ENCODE assay signal across 8 mouse cellular contexts in genomic region chr8:109704565-109705319, GRCm38 (mm10). TPM values are rescaled to one million over a fixed set of nuclear protein-coding genes. Genes with fewer than 3 reads are reported as not detected.
DNase-seq lines count a peak whose midpoint lies in the region; ATAC-seq and TF ChIP-seq lines count a peak whose summit lies in the region.

No protein-coding gene starts in this region.

- no peaks in the 10 kb centered on the region for H3K9me3 ChIP-seq in kidney, embryonic 16.5 days (ENCODE audit: low read length)
- no peaks in the 10 kb centered on the region for H3K9me3 ChIP-seq in hindbrain, embryonic 10.5 days
- H3K9me3 ChIP-seq in lung, embryonic 15.5 days = no peaks in the 10 kb centered on the region

- TF ChIP-seq CTCF in olfactory bulb, adult 2 months (IDR thresholded peaks at IDR 0.05; ENCODE audit: insufficient read depth, low read depth, low read length) = no peak

- no peak for TF ChIP-seq POLR2A in olfactory bulb, adult 2 months (IDR thresholded peaks at IDR 0.05; ENCODE audit: insufficient read depth, low read depth, low read length)

- peak overlapping the region; percentile 100 for H3K9ac ChIP-seq in kidney, embryonic 16.5 days (replicated peaks; ENCODE audit: low read length)
- peak overlapping the region; percentile 29; the same call in 1 of the 2 replicates for H3K9ac ChIP-seq in lung, embryonic 15.5 days

- peaks cover 18% of the 10 kb centered on the region for H3K36me3 ChIP-seq in kidney, embryonic 16.5 days (ENCODE audit: insufficient read depth, low read length)
- peaks cover 26% of the 10 kb centered on the region for H3K36me3 ChIP-seq in hindbrain, embryonic 10.5 days
- H3K36me3 ChIP-seq in lung, embryonic 15.5 days = peaks cover 21% of the 10 kb centered on the region

- WGBS in kidney, embryonic 16.5 days = 8% methylated on average over 24 of the region's 24 CpGs
- WGBS in hindbrain, embryonic 10.5 days = 13% methylated on average over 24 of the region's 24 CpGs
- WGBS in lung, embryonic 15.5 days = 7% methylated on average over 24 of the region's 24 CpGs
- 15% methylated on average over 24 of the region's 24 CpGs for WGBS in olfactory bulb, adult 2 months

- H3K4me1 ChIP-seq in kidney, embryonic 16.5 days (ENCODE audit: insufficient read depth, low read length) = peaks cover 27% of the 10 kb centered on the region
- no peaks in the 10 kb centered on the region for H3K4me1 ChIP-seq in brown adipose tissue, adult 24 weeks (ENCODE audit: control insufficient read depth, insufficient read depth, insufficient read length, low read length)
- peaks cover 34% of the 10 kb centered on the region for H3K4me1 ChIP-seq in hindbrain, embryonic 10.5 days (replicated peaks)
- peaks cover 19% of the 10 kb centered on the region for H3K4me1 ChIP-seq in lung, embryonic 15.5 days
- peaks cover 5% of the 10 kb centered on the region for H3K4me1 ChIP-seq in olfactory bulb, adult 2 months (ENCODE audit: control insufficient read depth, insufficient read depth, low read length)

- H3K27ac ChIP-seq in kidney, embryonic 16.5 days (ENCODE audit: low read length) = no peak overlapping the region; the same call in 1 of the 2 replicates
- H3K27ac ChIP-seq in brown adipose tissue, adult 24 weeks (replicated peaks; ENCODE audit: low read depth, low read length) = no peak overlapping the region
- peak overlapping the region; percentile 100 for H3K27ac ChIP-seq in hindbrain, embryonic 10.5 days
- peak overlapping the region; percentile 48 for H3K27ac ChIP-seq in lung, embryonic 15.5 days
- H3K27ac ChIP-seq in olfactory bulb, adult 2 months (ENCODE audit: insufficient read depth, low read depth, low read length) = peak overlapping the region; percentile 21; the same call in 1 of the 2 replicates

- H3K4me3 ChIP-seq in kidney, embryonic 16.5 days (ENCODE audit: low read length) = peak overlapping the region; percentile 96
- peak overlapping the region; percentile 83 for H3K4me3 ChIP-seq in brown adipose tissue, adult 24 weeks (ENCODE audit: insufficient read depth, low read depth, low read length)
- peak overlapping the region; percentile 97 for H3K4me3 ChIP-seq in hindbrain, embryonic 10.5 days
- H3K4me3 ChIP-seq in lung, embryonic 15.5 days = peak overlapping the region; percentile 75
- peak overlapping the region; percentile 99 for H3K4me3 ChIP-seq in olfactory bulb, adult 2 months (ENCODE audit: insufficient read depth, low read depth, low read length)

- no peak for DNase-seq in kidney, postnatal 10 days
- peak; percentile 14 for DNase-seq in hindbrain, embryonic 10.5 days (ENCODE audit: low spot score)
- DNase-seq in left cerebral cortex, adult 9 months (ENCODE audit: low spot score in 2 of 2) = no peak
- no peak for DNase-seq in left cerebral cortex, adult 11 months (ENCODE audit: low spot score)

- no peak; the same call in 1 of the 2 replicates for ATAC-seq in kidney, embryonic 16.5 days (ENCODE audit: low FRiP score, low TSS enrichment)
- ATAC-seq in lung, embryonic 15.5 days (ENCODE audit: borderline replicate concordance, extremely low read depth, low FRiP score, low TSS enrichment) = 0 out of 2 replicates have a peak, but pooled peaks have one; percentile 25

- no peaks in the 10 kb centered on the region for H3K27me3 ChIP-seq in kidney, embryonic 16.5 days (ENCODE audit: insufficient read depth, low read length)
- peaks cover 30% of the 10 kb centered on the region for H3K27me3 ChIP-seq in hindbrain, embryonic 10.5 days (ENCODE audit: insufficient read depth, poor library complexity, severe bottlenecking)
- peaks cover 28% of the 10 kb centered on the region; the same call in 1 of the 2 replicates for H3K27me3 ChIP-seq in lung, embryonic 15.5 days

- H3K4me2 ChIP-seq in kidney, embryonic 16.5 days (replicated peaks; ENCODE audit: low read depth, low read length) = peak overlapping the region; percentile 95
- peak overlapping the region; percentile 89 for H3K4me2 ChIP-seq in lung, embryonic 15.5 days

RNA-seq across cellular contexts. Expression of gene Zfp821, which starts 0.6 kb away (rescaled TPM):
- 25.1 and 28.5 TPM in 2 replicates for polyA plus RNA-seq in kidney, embryonic 16.5 days (2015; fragmentation: Nextera tagmentation; extraction: Ambion mirVana)
- polyA plus RNA-seq in brown adipose tissue, adult 24 weeks (2012; ENCODE audit: insufficient read depth, insufficient read length, missing spikeins) = 1.3 and 3.2 TPM in 2 replicates
- polyA plus RNA-seq in hindbrain, embryonic 10.5 days (2016; fragmentation: Nextera tagmentation; extraction: Ambion mirVana) = 39.3 and 50.3 TPM in 2 replicates
- 24.8 and 26.0 TPM in 2 replicates for polyA plus RNA-seq in lung, embryonic 15.5 days (2015; fragmentation: Nextera tagmentation; extraction: Ambion mirVana)
- polyA plus RNA-seq in olfactory bulb, adult 2 months (2012; ENCODE audit: insufficient read depth, insufficient read length, low replicate concordance, missing spikeins) = not detected in 2 replicates

RNA-seq across cellular contexts. Expression of gene Ist1, which starts 11.7 kb away (rescaled TPM):
- 160 TPM in 2 replicates for polyA plus RNA-seq in kidney, embryonic 16.5 days (2015; fragmentation: Nextera tagmentation; extraction: Ambion mirVana)
- polyA plus RNA-seq in brown adipose tissue, adult 24 weeks (2012; ENCODE audit: insufficient read depth, insufficient read length, missing spikeins) = 36.1 and 57.8 TPM in 2 replicates
- polyA plus RNA-seq in hindbrain, embryonic 10.5 days (2016; fragmentation: Nextera tagmentation; extraction: Ambion mirVana) = 138 and 156 TPM in 2 replicates
- 136 and 140 TPM in 2 replicates for polyA plus RNA-seq in lung, embryonic 15.5 days (2015; fragmentation: Nextera tagmentation; extraction: Ambion mirVana)
- 88.0 TPM in 1 of 2 replicates, not detected in the other for polyA plus RNA-seq in olfactory bulb, adult 2 months (2012; ENCODE audit: insufficient read depth, insufficient read length, low replicate concordance, missing spikeins)

RNA-seq across cellular contexts. Expression of gene Atxn1l, which starts 32.8 kb away (rescaled TPM):
- polyA plus RNA-seq in kidney, embryonic 16.5 days (2015; fragmentation: Nextera tagmentation; extraction: Ambion mirVana) = 7.5 and 9.3 TPM in 2 replicates
- 13.2 and 13.9 TPM in 2 replicates for polyA plus RNA-seq in brown adipose tissue, adult 24 weeks (2012; ENCODE audit: insufficient read depth, insufficient read length, missing spikeins)
- 6.2 and 7.4 TPM in 2 replicates for polyA plus RNA-seq in hindbrain, embryonic 10.5 days (2016; fragmentation: Nextera tagmentation; extraction: Ambion mirVana)
- 7.0 and 7.9 TPM in 2 replicates for polyA plus RNA-seq in lung, embryonic 15.5 days (2015; fragmentation: Nextera tagmentation; extraction: Ambion mirVana)
- not detected in 2 replicates for polyA plus RNA-seq in olfactory bulb, adult 2 months (2012; ENCODE audit: insufficient read depth, insufficient read length, low replicate concordance, missing spikeins)

Comparison
In these comparisons a context has a peak if more than half of its experiments do, and no peak if none do; other contexts are left out.
1. H3K27ac ChIP-seq: peak in hindbrain, embryonic 10.5 days (single experiment), lung, embryonic 15.5 days (single experiment) and olfactory bulb, adult 2 months (single experiment); none in kidney, embryonic 16.5 days (single experiment) and brown adipose tissue, adult 24 weeks (single experiment).
2. Peak in every context shown above with its lines, with median percentiles within 50 percentile points of each other: H3K4me3 ChIP-seq.